Mouse (Mus musculus) kidney, adult 2 months (tissue): ENCODE measurements around the gene E2f4.

Source experiments
- CTCF ChIP-seq: fragments of 200-500 bp; conservative IDR thresholded peaks from 2 replicates; pipeline ENCODE4 v1.5.1; 2011; ENCODE audit warnings: low read depth, mild to moderate bottlenecking, control low read depth, low read length, moderate library complexity, mixed read lengths; ENCODE audit not compliant: insufficient read depth, insufficient read length
- POLR2A ChIP-seq: fragments of 200-500 bp; IDR thresholded peaks from one replicate; pipeline ENCODE4 v1.6.1; 2011; ENCODE audit warnings: low read depth, low read length, control low read depth

DNA sequence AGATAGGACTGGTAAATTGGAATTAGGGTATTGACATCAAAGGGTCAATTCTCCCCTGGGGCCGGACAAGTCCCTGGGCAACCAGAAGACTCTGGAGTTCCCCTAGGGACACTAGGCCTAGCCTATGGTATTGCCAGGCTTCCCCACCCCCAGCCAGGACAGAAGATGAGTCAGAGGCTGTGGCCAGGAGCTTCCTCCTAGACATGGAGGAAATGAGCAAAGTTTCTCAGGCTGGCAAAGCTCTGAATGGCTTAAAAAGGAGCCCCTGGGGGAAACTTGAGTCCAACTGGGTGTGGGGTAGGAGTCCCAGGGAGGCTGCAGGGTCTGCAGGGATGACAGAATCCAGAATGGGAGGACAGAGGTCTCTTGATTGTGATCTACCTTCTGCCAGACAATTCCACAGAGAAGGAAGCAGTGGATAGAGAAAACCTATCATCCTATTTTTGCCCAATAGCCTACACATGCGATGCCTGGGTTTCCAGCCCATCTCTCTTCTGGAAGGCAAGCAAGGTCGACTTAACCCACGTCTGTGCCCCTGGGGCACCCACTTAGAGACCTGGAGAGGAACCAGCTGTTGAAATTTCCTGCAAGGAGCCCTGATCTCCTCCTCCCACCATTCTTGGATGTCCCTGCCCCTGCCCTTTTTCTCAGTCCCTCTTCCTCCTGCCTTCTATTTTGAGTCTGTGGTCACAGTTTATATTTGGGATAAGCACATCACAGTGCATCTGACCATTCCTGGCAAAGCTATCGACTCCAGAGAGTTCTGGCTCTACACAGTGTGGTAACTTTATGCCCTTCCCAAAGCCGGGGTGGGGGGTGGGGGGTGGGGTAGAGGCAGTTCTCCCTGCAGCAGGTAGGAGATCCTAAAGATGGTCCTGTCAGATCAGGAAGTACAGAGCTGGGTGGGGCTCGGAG, 47.9 kb downstream of the E2f4 start:
- TF ChIP-seq CTCF (no peak), POLR2A (no peak)
